Mouse (Mus musculus) mouse trophoblast stem cell (cell line): ENCODE results near the gene 1810062G17Rik.

ENCODE experiments used
- in situ Hi-C, 2 experiments: fragments of 300-500 bp; cut with MseI, MboI; formaldehyde crosslinking; loops; 2 replicates in 1 of 2; 3 replicates in 1 of 2; pipeline ENCODE4 v1.15.1; 2025

1810062G17Rik gene

GRCm38 (mm10) chr3:36475532-36476087 is at the start of gene 1810062G17Rik, which contains the start of gene Anxa5:
Gene 1810062G17Rik, plus strand, starts transcription at chr3:36475937.
Gene Anxa5, minus strand, starts transcription at chr3:36475894.
- in situ Hi-C loops, result no loop called here

- in situ Hi-C loops, result no loop called here
Observed at GRCm38 (mm10) chr3:36427386-36427785, 48.4 kb upstream of the 1810062G17Rik start.

- in situ Hi-C loops, result no loop called here
Observed at GRCm38 (mm10) chr3:36430360-36430759, 45.4 kb upstream of the 1810062G17Rik start.

- in situ Hi-C loops, result loop anchor here (5.0 to 10.0 kb wide), 2 partner anchors 52 to 255 kb away; no protein-coding TSS in a partner anchor
Observed at GRCm38 (mm10) chr3:36440280-36440679, 35.5 kb upstream of the 1810062G17Rik start.

DNA sequence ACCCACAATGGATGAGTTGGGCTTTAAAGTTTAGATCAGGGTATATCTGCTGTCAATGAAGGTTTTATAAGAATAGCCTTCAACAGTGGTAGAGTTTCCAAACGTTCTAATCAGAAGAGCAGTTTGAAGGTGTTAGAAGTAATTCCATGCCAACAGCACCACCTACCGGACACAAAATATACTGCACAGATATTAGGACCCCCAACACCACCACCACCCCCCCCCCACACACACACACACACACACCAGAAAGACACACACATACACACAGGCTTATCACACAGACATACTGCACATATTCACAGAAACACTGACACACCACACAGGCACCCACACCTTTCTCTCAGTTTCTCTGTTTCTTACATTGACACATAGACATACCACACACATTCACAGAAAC is 33.3 kb upstream of the 1810062G17Rik start:
- in situ Hi-C loops, result loop anchor here (5.0 to 10.0 kb wide), 2 partner anchors 50 to 258 kb away; no protein-coding TSS in a partner anchor

GRCm38 (mm10) chr3:36446041-36446440 is 29.7 kb upstream of the 1810062G17Rik start:
- in situ Hi-C loops, result loop anchor here (5.0 to 10.0 kb wide), 2 partner anchors 51 to 261 kb away; no protein-coding TSS in a partner anchor

DNA sequence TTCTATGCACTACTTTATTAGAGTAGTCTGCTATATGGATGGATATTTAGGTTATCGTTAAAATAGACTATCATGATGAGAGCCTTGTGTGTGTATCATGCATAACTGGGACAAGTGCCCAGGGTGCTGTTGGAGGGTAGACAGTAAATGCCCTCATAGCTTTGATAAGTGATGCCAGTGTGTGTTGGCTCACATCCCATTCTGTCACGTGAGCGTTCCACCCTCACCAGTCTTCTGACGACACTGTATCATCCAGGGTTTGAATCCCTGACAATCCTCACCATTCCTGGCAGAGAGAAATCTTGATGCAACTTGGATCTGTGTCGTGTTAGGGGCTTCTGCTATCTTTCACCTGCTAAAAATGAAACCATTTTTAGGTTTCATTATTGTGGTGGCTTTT is 29.2 kb upstream of the 1810062G17Rik start:
- in situ Hi-C loops, result loop anchor here (5.0 to 10.0 kb wide), 2 partner anchors 51 to 262 kb away; no protein-coding TSS in a partner anchor

DNA sequence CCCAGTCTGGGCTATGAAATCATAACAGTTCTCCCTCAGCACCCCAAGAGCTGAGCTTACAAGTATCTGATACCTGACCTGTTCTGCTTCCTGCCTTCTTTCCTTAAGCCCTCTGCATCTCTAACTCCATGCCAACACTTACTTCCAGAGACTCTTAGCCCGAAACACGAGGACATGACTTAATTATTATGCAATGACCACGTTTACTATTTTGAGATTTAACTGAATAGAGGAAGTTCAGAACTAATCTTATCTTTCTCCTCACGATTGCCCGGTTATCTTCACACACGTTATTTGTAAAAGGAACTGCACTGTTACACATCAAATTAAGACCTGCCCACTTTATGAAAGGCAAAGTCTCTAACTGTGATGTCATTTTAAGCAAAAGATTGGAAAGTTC is 28.8 kb upstream of the 1810062G17Rik start:
- in situ Hi-C loops, result loop anchor here (5.0 to 10.0 kb wide), 2 partner anchors 50 to 262 kb away; no protein-coding TSS in a partner anchor

- in situ Hi-C loops, result loop anchor here (5.0 to 10.0 kb wide), 2 partner anchors 48 to 265 kb away; no protein-coding TSS in a partner anchor
Observed at GRCm38 (mm10) chr3:36449292-36450165, 26.2 kb upstream of the 1810062G17Rik start.

DNA sequence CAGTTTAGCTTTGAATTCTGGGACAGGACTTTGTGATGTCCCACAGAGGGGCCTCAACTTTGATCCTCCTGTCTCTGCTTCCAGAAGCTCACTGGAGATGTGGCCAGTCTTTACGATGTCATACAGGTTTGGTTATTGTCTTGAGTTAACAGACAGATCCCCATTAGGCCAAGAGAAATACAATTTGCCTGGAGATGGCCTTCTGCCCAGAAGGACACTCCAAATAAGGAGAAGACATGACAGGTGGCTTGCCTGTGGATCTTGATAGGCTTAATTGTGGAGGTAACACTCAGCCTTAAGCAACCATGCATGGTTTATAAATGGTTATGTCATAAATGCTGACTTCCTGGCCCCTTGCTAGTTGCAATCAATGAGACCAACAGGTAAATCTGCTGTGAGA is 23.2 kb upstream of the 1810062G17Rik start:
- in situ Hi-C loops, result no loop called here

DNA sequence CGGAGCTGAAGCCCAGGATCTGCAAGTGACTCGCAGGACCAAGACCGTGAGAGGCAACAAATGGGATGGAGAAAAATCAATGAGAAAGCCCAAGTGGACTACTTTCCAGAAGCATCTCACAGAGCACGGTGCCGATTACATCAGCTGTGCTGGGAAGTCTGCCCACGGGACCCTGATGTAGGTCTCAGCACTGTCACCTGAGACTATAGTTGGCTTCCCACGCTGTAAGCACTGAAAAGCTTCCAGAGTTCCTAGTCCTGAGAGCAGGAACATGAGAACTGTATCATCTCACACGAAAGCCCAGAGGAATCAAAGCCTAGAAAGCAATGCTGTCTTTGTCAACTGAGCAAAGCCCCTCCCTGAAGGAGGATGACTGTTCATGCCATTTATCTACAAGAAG is 20.6 kb upstream of the 1810062G17Rik start:
- in situ Hi-C loops, result no loop called here

- in situ Hi-C loops, result no loop called here
Observed at GRCm38 (mm10) chr3:36455566-36455965, 20.2 kb upstream of the 1810062G17Rik start.

DNA sequence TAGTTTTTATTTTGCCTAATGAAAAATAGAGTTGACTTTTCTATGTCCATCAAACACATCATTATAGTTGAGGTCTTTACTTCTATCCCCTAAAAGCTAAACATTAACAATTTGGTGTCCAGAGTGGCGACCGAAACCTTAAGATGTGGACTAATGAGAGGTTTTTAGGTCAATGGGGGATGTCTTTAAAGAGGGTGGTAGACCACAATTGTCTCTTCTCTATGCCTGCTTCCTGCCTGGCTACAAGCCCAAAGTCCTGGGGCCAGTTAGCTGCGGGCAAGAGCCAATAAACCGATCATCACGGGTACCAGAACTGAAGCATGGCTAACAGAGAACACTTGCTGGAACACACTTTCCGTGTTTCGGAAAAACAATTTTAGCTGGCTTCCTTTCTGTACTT is 15.0 kb upstream of the 1810062G17Rik start:
- in situ Hi-C loops, result no loop called here

DNA sequence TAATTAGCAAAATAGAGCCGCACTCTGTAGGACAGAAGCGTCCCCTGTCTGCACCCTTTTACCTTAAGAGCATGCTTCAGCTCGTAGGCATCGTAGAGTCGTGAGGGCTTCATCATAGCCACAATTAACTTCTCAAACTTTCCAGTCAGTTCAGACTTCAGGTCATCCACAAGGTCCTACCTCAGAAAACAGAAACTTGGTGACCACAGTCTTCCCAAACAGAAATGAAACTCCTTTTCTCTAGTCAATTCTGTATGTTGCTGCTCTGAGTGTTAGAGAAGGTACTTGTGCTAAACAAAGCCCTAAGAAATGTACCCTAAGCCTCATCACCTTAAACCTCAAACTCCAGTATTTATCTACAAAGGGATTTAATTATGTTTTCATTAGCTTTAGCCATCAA is 13.9 kb upstream of the 1810062G17Rik start:
- in situ Hi-C loops, result no loop called here

GRCm38 (mm10) chr3:36462348-36462747 is 13.4 kb upstream of the 1810062G17Rik start:
- in situ Hi-C loops, result no loop called here

- in situ Hi-C loops, result no loop called here
Observed at GRCm38 (mm10) chr3:36465538-36465937, 10.2 kb upstream of the 1810062G17Rik start.

- in situ Hi-C loops, result no loop called here
Observed at GRCm38 (mm10) chr3:36467632-36468031, 8.1 kb upstream of the 1810062G17Rik start.

DNA sequence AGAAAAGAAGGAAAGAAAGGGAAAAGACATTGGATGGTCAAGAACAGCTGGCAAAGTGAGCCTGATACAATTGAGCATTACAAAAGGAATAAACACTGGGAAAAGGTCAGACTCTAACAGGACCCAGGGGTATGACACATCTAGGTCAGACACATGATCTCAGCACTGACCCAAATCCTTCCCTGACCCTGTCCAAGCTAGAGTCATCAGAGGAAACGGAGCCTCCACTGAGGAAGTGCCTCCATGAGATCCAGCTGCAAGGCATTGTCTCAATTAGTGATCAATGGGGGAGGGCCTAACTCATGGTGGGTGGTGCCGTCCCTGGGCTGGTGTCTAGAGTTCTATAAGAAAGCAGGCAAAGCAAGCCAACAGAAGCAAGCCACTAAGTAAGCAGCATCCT is 6.9 kb upstream of the 1810062G17Rik start:
- in situ Hi-C loops, result no loop called here

DNA sequence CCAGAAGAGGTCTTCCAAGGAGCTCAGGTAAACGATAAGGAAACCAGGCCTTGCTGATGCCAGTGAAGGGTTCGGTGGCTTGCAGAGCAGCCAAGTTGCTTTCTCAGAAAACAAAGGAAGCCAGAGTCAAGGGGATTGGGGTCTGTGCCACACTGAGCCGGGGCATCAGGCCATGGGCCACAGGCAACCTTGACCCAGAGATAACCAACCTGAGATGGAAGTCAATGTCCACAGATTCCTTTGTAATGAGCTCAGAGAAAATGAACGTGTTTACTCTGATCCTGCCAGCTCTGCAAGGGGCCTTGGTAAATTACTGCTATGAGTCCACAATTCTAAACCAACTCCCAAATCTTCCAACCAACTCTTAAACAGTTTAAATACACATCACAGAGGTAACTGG is 3.9 kb upstream of the 1810062G17Rik start:
- in situ Hi-C loops, result no loop called here

DNA sequence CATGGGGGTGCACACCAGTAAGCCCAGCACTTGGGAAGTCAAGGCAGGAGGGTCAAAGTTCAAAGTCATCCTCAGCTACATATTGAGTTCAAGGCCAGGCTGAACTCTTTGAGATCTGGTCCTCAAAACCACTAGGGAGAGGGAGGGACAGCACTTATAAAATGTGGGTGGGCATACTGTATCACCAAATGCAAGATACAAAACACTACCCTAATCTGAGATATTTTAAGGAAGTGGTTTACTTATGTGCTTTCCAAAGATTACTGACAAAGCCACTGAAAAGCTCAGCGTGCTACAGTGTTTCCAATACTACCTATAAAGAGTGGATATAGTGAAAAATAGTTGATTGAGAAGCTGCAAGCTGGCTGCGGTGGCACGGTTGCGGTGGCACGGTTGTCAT is 2.5 kb upstream of the 1810062G17Rik start:
- in situ Hi-C loops, result no loop called here

- in situ Hi-C loops, result no loop called here
Observed at GRCm38 (mm10) chr3:36474421-36474820, 1.3 kb upstream of the 1810062G17Rik start.

DNA sequence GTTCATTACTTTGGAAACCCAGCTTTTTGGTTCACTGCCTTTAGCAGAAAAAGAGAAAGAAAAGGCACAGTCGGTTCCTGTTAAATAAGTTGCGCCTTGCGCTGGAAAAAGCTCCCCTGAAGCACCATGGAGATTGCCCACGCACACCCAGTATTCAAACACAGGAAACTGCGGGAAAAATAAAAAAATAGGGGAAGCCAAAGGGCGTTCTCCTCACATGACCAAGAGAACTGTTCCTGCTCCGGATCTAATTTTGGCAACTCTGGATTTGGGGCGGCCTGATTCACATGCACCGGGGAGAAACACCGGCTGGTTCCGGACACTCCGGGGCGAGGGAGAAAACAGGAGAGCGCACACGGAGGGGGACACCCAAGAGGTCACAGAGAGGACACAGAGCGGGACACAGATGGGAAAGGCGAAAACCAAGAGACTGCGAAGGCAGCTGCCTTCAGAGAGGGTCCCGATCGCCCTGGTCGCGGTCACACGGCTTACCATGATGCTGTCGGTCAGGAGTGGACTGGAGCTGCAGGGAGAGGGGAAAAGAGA is 726 bp upstream of the 1810062G17Rik start:
- in situ Hi-C loops, result no loop called here
